Mouse (Mus musculus) C2C12 (cell line): ENCODE data around the gene Gm37240. TPM values are rescaled to one million over a fixed set of nuclear protein-coding genes. Genes with fewer than 3 reads are reported as not detected.
A peak's percentile ranks its signal among the peaks of the same experiment; 100 is the strongest.

Source experiments
- H3K27me3 ChIP-seq: one replicate; pipeline ENCODE4 v1.6.1; 2011; ENCODE audit not compliant: control insufficient read depth, insufficient read depth, insufficient read length
- H3K36me3 ChIP-seq: one replicate; pipeline ENCODE4 v1.6.1; 2011; ENCODE audit not compliant: control insufficient read depth, insufficient read depth
- H3K4me3 ChIP-seq: one replicate; pipeline ENCODE4 v1.5.1; 2011; ENCODE audit warnings: mild to moderate bottlenecking, control low read depth; ENCODE audit not compliant: poor library complexity, insufficient read depth, severe bottlenecking
- H3K79me2 ChIP-seq: one replicate; pipeline ENCODE4 v1.6.1; 2011; ENCODE audit not compliant: control insufficient read depth, insufficient read depth
- H3K79me3 ChIP-seq: one replicate; pipeline ENCODE4 v1.6.1; 2011; ENCODE audit warnings: low read depth, control low read depth
- H3ac ChIP-seq: one replicate; pipeline ENCODE3; 2011; ENCODE audit warnings: low read depth; ENCODE audit not compliant: control insufficient read depth, insufficient read length
- CEBPB ChIP-seq: IDR thresholded peaks from one replicate; pipeline ENCODE4 v1.6.1; 2011; ENCODE audit warnings: low read depth, mild to moderate bottlenecking, control low read depth, moderate library complexity
- CTCF ChIP-seq: IDR thresholded peaks from one replicate; pipeline ENCODE4 v1.5.1; 2011; ENCODE audit not compliant: control insufficient read depth, insufficient read depth, insufficient read length
- FOSL1 ChIP-seq: IDR thresholded peaks from one replicate; pipeline ENCODE4 v1.8.0; 2011; ENCODE audit warnings: mild to moderate bottlenecking, low read length; ENCODE audit not compliant: poor library complexity, insufficient read depth, severe bottlenecking
- MAX ChIP-seq: IDR thresholded peaks from one replicate; pipeline ENCODE4 v1.6.1; 2011; ENCODE audit warnings: mild to moderate bottlenecking, control low read depth
- MYOD1 ChIP-seq: IDR thresholded peaks from one replicate; pipeline ENCODE4 v1.6.1; 2011; ENCODE audit warnings: low read depth; ENCODE audit not compliant: control insufficient read depth, insufficient read length
- MYOG ChIP-seq: IDR thresholded peaks from one replicate; pipeline ENCODE4 v1.6.1; 2011; ENCODE audit not compliant: control insufficient read depth, insufficient read length; ENCODE audit errors: extremely low read depth
- USF1 ChIP-seq: IDR thresholded peaks from one replicate; pipeline ENCODE4 v1.6.1; 2011; ENCODE audit warnings: low read depth, mild to moderate bottlenecking, control low read depth, moderate library complexity
- polyA plus RNA-seq: library from polyadenylated mRNA; unstranded; fragments of >200 nt; fragmentation: generic; extraction: Trizol; gene quantifications from one replicate; pipeline ENCODE4 v1.2.1, GENCODE M21; 2012; ENCODE audit warnings: missing spikeins

Gm37240 gene
- polyA plus RNA-seq, 1 experiment = 7.3 TPM

GRCm38 (mm10) chr3:84949387-84949786 is 937.9 kb downstream of the Gm37240 start:
- Histone ChIP-seq H3K79me3 (no peaks in the 10 kb centered on the region), H3K27me3 (no peaks in the 10 kb centered on the region), H3K36me3 (no peaks in the 10 kb centered on the region), H3K4me3 (no peak overlapping the region), H3K79me2 (no peaks in the 10 kb centered on the region), H3ac (no peak overlapping the region)
- TF ChIP-seq CEBPB (peak; percentile 56), CTCF (no peak), MAX (no peak)

DNA sequence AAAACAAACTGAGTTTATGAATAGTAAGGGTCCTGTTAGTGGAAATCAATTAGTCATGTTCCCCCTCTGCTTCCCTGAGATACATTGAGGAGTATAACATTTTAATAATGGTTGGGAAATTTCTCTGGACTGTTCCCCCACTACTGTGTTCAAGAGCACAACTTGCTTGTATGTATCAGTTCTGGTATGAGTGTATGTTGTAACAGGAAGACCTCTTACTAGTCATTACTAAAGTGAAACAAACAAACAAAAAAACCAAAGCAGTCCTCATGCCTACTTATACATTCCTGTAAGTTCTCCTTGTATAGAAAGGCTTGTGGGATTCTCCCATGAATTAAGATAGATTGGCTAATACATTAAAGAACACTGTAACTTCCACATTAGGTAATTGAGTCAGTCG is 940.9 kb downstream of the Gm37240 start:
- Histone ChIP-seq H3K79me3 (no peaks in the 10 kb centered on the region), H3K36me3 (no peaks in the 10 kb centered on the region), H3K27me3 (no peaks in the 10 kb centered on the region), H3ac (no peak overlapping the region), H3K79me2 (no peaks in the 10 kb centered on the region), H3K4me3 (no peak overlapping the region)
- no peak for TF ChIP-seq CEBPB
- TF ChIP-seq CTCF = no peak
- no peak for TF ChIP-seq MYOD1
- no peak for TF ChIP-seq USF1
- no peak for TF ChIP-seq FOSL1

DNA sequence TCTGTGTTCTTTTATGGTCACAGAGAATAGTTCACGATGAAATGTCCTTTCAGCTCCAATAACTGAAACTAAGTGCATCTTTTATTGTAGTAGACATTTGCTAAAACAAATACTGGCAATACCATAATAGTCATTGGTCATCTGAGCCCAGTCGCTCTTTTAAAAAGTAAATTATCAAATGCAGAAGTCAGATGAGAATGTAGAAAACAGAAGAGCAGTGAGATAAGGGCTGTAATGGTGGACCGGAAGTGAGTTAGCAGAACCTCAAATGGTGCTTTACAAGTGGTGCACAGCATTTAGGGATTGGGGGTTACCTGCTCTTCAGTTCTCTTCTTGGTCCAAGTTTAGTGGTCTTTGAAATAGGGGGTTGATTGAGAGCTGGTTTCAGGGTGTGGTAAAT is 942.4 kb downstream of the Gm37240 start:
- no peak overlapping the region for H3K4me3 ChIP-seq
- H3K79me3 ChIP-seq = no peaks in the 10 kb centered on the region
- no peaks in the 10 kb centered on the region for H3K27me3 ChIP-seq
- no peak overlapping the region for H3ac ChIP-seq
- TF ChIP-seq CTCF (no peak), FOSL1 (no peak), USF1 (no peak), MYOD1 (no peak), MYOG (no peak), MAX (no peak), CEBPB (no peak)
- no peaks in the 10 kb centered on the region for H3K79me2 ChIP-seq
- H3K36me3 ChIP-seq = no peaks in the 10 kb centered on the region

DNA sequence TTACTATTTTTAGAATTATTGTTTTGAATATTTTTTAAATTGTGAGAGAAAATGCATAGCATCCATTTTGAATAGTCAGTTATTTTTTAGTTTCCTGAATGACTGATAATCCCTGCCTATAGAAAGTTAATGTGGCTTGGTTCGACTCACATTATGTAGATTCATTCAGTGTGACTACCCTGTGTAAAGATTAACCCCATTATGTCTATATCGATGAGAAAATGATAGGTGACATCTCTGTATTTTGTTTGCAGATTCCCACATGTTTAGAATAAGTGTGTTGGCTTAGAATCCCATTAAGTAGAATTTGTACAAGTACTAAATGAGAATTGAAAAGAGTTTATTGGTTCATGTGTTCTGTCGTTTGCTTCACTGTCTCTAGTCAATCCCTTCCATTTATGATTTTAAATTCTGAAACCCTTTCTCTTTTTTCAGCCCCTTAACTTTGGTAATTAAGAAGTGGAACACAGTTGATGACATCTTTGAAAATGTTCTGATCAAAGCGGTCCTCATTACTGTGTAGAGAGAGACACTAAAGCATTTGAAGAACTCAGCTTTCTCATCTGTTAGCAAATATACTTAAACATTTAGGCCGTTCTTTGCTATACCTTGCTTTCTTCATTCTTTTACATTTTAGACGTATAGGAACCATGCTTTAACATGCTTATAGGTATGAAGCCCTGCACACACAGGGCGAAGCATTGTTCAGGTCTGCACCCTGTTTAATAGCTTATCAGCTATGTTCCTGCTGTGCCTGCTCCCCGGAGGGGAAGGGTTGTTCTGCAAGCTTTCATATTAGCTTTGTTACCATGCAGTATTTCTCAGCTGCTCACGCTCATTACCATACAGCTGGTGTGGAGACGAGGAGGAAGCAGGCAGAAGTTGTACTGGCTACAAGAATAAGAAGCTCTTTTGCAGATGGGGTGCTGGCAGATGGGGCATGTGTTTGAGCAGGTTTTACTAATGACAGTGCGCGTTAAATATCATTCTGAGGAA is 949.7 kb downstream of the Gm37240 start:
- TF ChIP-seq MAX (no peak), CEBPB (no peak), CTCF (no peak), MYOG (no peak), MYOD1 (no peak), USF1 (no peak), FOSL1 (no peak)
- Histone ChIP-seq H3K27me3 (no peaks in the 10 kb centered on the region), H3K79me3 (no peaks in the 10 kb centered on the region), H3K36me3 (no peaks in the 10 kb centered on the region), H3K79me2 (no peaks in the 10 kb centered on the region), H3K4me3 (no peak overlapping the region), H3ac (no peak overlapping the region)

GRCm38 (mm10) chr3:84936956-84937355 is 950.4 kb downstream of the Gm37240 start:
- Histone ChIP-seq H3K27me3 (no peaks in the 10 kb centered on the region), H3K4me3 (no peak overlapping the region), H3K79me2 (no peaks in the 10 kb centered on the region), H3K79me3 (no peaks in the 10 kb centered on the region), H3K36me3 (no peaks in the 10 kb centered on the region), H3ac (no peak overlapping the region)
- TF ChIP-seq MYOG (no peak), MYOD1 (no peak), FOSL1 (no peak), MAX (no peak), CEBPB (no peak), USF1 (no peak), CTCF (no peak)

DNA sequence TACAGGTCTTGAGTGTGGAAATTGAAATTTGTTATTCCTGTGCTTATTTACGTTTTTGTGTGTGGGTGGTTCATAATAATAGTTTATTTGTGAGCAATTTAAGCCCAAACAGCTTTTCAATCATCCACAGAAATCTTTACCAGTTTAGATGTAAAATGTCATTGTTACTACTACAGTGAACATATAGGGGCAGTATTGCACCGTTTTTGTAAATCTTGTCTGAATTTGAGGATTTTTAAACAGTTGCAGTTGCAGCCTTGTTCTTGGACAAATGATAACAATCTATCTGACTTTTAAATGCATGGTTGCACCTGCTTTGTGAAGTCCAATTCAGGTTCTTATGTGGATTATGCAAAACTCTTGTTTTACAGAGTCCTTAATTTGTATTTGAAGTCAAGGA is 951.1 kb downstream of the Gm37240 start:
- Histone ChIP-seq H3K4me3 (no peak overlapping the region), H3K27me3 (no peaks in the 10 kb centered on the region), H3ac (no peak overlapping the region), H3K79me2 (no peaks in the 10 kb centered on the region), H3K79me3 (no peaks in the 10 kb centered on the region), H3K36me3 (no peaks in the 10 kb centered on the region)
- TF ChIP-seq CEBPB = no peak
- no peak for TF ChIP-seq FOSL1
- TF ChIP-seq USF1 = no peak
- TF ChIP-seq CTCF = no peak
- TF ChIP-seq MYOG = no peak
- no peak for TF ChIP-seq MAX
- no peak for TF ChIP-seq MYOD1
